Mouse (Mus musculus) frontal cortex, postnatal 36 days (tissue): Measurements from ENCODE around the gene Oaz3.

Source experiments
- DNase-seq, 2 experiments: peaks; one replicate each; pipeline ENCODE4 v3.0.0; 2022; ENCODE audit warnings: low spot score in 2 of 2

Gene Oaz3

DNA sequence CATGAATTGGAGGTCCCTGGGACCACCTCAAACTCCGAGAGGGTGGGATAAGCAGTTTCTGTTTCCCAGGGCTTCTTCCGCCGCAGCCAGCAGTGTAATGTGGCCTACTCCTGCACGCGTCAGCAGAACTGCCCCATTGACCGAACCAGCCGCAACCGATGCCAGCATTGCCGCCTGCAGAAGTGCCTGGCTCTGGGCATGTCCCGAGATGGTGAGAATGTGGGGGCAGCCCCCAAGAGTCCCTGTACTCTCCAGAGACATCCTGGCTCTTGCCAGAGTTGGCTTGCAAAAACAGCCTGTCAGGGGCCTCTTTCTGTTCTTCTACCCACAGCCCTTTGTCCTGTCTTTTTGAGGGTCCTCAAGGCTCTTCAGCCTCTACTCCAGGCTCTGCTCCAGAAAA lies 56.3 kb downstream of the Oaz3 start:
- no peak for DNase-seq

DNA sequence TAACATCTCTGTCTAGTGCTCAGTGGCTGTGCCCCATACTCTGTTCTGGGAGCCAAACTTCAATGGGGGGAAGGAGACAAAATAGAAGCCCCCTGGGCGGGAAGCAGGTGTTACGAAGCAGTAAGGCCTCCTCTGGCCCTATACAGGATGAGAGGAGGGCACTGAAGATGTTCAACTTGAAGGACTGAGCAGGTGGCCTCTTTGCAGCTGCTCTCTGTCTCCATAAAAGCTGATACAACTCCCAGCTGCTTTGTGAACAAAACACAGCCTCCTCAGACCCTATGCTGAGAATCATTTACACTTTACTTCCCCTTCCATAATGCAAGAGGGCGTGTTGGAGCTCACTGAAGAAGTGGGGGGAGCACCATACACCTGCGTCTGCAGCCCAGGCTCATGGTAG lies 57.0 kb downstream of the Oaz3 start:
- no peak for DNase-seq

DNA sequence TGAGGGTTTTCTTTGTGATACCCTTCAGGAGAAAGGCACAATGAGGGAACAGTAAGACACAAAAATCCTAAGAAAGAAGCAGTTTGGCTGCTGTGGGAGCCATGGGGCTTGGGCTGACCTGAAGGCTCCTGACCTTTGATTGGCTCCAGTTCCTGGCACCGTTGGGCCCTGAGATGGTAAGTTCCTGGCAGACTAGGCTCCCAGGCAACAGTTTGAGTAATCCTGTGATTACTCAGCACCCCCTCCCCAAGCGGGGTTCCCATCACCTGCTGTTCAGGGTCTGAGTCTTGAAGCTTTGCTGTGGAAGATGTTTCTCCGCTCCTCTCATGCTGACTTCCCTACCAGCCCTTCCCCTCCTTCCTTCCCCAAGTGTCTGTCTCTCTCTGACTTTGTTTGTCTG lies 60.2 kb downstream of the Oaz3 start:
- DNase-seq = no peak
